Mouse (Mus musculus): ENCODE data around the gene Tbx3. TPM values are rescaled to one million over a fixed set of nuclear protein-coding genes. Genes with fewer than 3 reads are reported as not detected.

Tbx3 gene
- polyA plus RNA-seq (2015; fragmentation: Nextera tagmentation; extraction: Ambion mirVana): 4.0 and 5.0 TPM in 2 replicates

DNA sequence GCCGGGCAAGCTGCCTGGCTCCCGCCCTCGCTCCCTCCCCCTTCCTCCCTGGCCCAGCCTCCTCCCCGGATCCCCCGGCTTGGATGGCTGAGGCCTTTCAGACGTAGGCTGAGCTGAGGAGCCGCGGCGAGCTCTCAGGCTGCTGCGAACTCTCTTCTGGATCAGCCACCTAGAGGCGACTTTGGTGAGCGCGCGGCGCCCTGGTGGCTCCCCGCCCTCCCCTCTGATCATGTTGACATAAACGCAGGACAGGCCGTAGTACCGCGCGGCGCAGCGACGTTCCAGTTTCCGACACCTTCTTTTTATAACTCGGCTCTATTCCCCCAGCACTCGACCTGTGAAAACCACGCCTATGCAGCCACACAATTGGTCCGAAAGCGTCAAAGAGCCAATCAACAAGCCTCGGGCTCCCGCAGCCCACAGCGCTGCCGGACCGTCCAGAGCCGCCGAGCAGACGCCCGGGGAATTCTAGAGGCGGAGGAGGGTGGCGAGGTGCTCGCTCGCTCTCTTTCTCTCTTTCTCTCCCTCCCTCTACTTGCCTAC lies at the start of gene Tbx3:
TSS of gene Tbx3 (plus strand) at position 104 of the 543 bp plus-strand sequence.
- Histone ChIP-seq H3K27ac (replicated peaks) (0 out of 2 replicates have a peak within 1 kb of the TSS, but pooled peaks have one; percentile 29), H3K9ac (0 out of 2 replicates have a peak within 1 kb of the TSS, but pooled peaks have one; percentile 11), H3K27me3 (peaks cover 88% of the 10 kb centered on the region), H3K9me3 (no peaks in the 10 kb centered on the region), H3K36me3 (no peaks in the 10 kb centered on the region), H3K4me3 (peak within 1 kb of the TSS; percentile 26), H3K4me2 (peak within 1 kb of the TSS; percentile 54), H3K4me1 (replicated peaks) (peaks cover 14% of the 10 kb centered on the region)
- ATAC-seq (ENCODE audit: low FRiP score, low read depth): peak; percentile 96
- under 1% methylated on average over 42 of the region's 43 CpGs for WGBS

DNA sequence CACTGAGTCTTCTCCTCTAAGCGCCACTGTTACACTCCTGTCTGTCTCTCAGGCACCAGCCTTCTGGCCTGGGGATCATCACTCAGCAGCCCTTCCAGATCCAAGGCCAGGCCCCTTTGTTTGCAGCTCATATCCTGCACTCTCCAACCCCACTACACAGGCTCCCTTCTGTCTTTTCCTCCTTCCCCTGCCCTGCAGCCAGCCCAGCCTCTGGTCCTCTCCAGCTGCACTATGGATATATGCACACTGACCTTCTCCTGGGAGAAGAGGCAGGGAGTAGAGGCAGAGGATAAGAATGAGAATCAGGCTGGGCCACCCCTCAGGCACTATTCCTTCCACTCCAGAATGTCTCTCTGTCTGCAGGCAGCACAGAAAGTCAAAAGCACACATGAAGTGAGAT lies 48.4 kb upstream of the Tbx3 start:
- Histone ChIP-seq H3K27ac (replicated peaks) (no peak overlapping the region), H3K4me3 (no peak overlapping the region), H3K27me3 (peaks cover 26% of the 10 kb centered on the region), H3K9me3 (no peaks in the 10 kb centered on the region), H3K4me1 (replicated peaks) (peaks cover 16% of the 10 kb centered on the region), H3K36me3 (no peaks in the 10 kb centered on the region), H3K4me2 (no peak overlapping the region), H3K9ac (no peak overlapping the region)
- 69% methylated on average over 1 of the region's 1 CpGs for WGBS
- no peak for ATAC-seq (ENCODE audit: low FRiP score, low read depth)

DNA sequence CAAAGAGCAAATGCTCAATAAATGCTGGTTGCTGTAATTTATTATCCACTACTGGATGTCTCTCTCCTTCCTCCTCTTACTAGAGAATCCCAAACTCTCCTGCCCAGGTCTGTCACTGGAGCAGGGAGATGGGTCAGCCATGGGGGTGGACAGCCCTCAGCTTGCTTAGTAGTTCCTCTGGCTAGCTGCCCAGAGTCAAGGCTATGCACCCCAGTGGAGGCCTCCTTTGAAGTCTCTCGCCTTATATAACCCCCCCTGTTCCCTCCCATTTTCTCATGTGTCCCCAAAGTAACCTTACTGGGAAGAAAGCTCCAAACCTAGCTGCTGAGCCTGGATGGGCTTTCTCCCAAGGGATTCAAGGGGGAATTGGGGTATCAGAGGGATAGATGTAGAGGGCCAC lies 45.9 kb upstream of the Tbx3 start:
- no peaks in the 10 kb centered on the region for H3K9me3 ChIP-seq
- H3K9ac ChIP-seq: no peak overlapping the region
- 45% methylated on average over 1 of the region's 1 CpGs for WGBS
- no peak overlapping the region for H3K4me3 ChIP-seq
- H3K27ac ChIP-seq (replicated peaks): no peak overlapping the region
- H3K36me3 ChIP-seq: no peaks in the 10 kb centered on the region
- peaks cover 39% of the 10 kb centered on the region for H3K27me3 ChIP-seq
- no peak overlapping the region for H3K4me2 ChIP-seq
- H3K4me1 ChIP-seq (replicated peaks): peaks cover 16% of the 10 kb centered on the region
- no peak for ATAC-seq (ENCODE audit: low FRiP score, low read depth)

GRCm38 (mm10) chr5:119625603-119626002 lies 44.9 kb upstream of the Tbx3 start:
- H3K27me3 ChIP-seq: peaks cover 44% of the 10 kb centered on the region
- H3K27ac ChIP-seq (replicated peaks): no peak overlapping the region
- H3K4me1 ChIP-seq (replicated peaks): peaks cover 16% of the 10 kb centered on the region
- ATAC-seq (ENCODE audit: low FRiP score, low read depth): no peak
- 3% methylated on average over 13 of the region's 13 CpGs for WGBS
- H3K9me3 ChIP-seq: no peaks in the 10 kb centered on the region
- no peak overlapping the region for H3K4me2 ChIP-seq
- H3K4me3 ChIP-seq: no peak overlapping the region
- H3K36me3 ChIP-seq: no peaks in the 10 kb centered on the region
- no peak overlapping the region for H3K9ac ChIP-seq

- Histone ChIP-seq H3K36me3 (no peaks in the 10 kb centered on the region), H3K4me2 (no peak overlapping the region), H3K27ac (replicated peaks) (no peak overlapping the region), H3K9ac (no peak overlapping the region), H3K4me1 (replicated peaks) (peaks cover 16% of the 10 kb centered on the region), H3K9me3 (no peaks in the 10 kb centered on the region), H3K27me3 (peaks cover 44% of the 10 kb centered on the region), H3K4me3 (no peak overlapping the region)
- ATAC-seq (ENCODE audit: low FRiP score, low read depth): no peak
- WGBS: 12% methylated on average over 9 of the region's 9 CpGs
Measured at GRCm38 (mm10) chr5:119626154-119626553, 44.3 kb upstream of the Tbx3 start.

- no peak for ATAC-seq (ENCODE audit: low FRiP score, low read depth)
- H3K4me1 ChIP-seq (replicated peaks): peaks cover 16% of the 10 kb centered on the region
- no peak overlapping the region for H3K9ac ChIP-seq
- no peaks in the 10 kb centered on the region for H3K36me3 ChIP-seq
- peak overlapping the region; percentile 50 for H3K4me2 ChIP-seq
- no peaks in the 10 kb centered on the region for H3K9me3 ChIP-seq
- H3K4me3 ChIP-seq: peak overlapping the region; percentile 22; the same call in 1 of the 2 replicates
- H3K27ac ChIP-seq (replicated peaks): no peak overlapping the region
- peaks cover 44% of the 10 kb centered on the region for H3K27me3 ChIP-seq
- 2% methylated on average over 22 of the region's 22 CpGs for WGBS
Measured at GRCm38 (mm10) chr5:119626662-119627061, 43.8 kb upstream of the Tbx3 start.

GRCm38 (mm10) chr5:119628100-119628499 lies 42.4 kb upstream of the Tbx3 start:
- peaks cover 16% of the 10 kb centered on the region for H3K4me1 ChIP-seq (replicated peaks)
- no peak overlapping the region for H3K4me2 ChIP-seq
- H3K9me3 ChIP-seq: no peaks in the 10 kb centered on the region
- H3K9ac ChIP-seq: no peak overlapping the region
- no peak overlapping the region for H3K27ac ChIP-seq (replicated peaks)
- no peak overlapping the region for H3K4me3 ChIP-seq
- no peak for ATAC-seq (ENCODE audit: low FRiP score, low read depth)
- 79% methylated on average over 3 of the region's 3 CpGs for WGBS
- H3K36me3 ChIP-seq: no peaks in the 10 kb centered on the region
- peaks cover 44% of the 10 kb centered on the region for H3K27me3 ChIP-seq

GRCm38 (mm10) chr5:119628746-119629327 lies 41.6 kb upstream of the Tbx3 start:
- no peak overlapping the region for H3K4me2 ChIP-seq
- no peak overlapping the region for H3K4me3 ChIP-seq
- peaks cover 44% of the 10 kb centered on the region for H3K27me3 ChIP-seq
- no peaks in the 10 kb centered on the region for H3K36me3 ChIP-seq
- WGBS: 40% methylated on average over 11 of the region's 12 CpGs
- no peak overlapping the region for H3K27ac ChIP-seq (replicated peaks)
- peaks cover 16% of the 10 kb centered on the region for H3K4me1 ChIP-seq (replicated peaks)
- ATAC-seq (ENCODE audit: low FRiP score, low read depth): no peak
- no peak overlapping the region for H3K9ac ChIP-seq
- H3K9me3 ChIP-seq: no peaks in the 10 kb centered on the region

DNA sequence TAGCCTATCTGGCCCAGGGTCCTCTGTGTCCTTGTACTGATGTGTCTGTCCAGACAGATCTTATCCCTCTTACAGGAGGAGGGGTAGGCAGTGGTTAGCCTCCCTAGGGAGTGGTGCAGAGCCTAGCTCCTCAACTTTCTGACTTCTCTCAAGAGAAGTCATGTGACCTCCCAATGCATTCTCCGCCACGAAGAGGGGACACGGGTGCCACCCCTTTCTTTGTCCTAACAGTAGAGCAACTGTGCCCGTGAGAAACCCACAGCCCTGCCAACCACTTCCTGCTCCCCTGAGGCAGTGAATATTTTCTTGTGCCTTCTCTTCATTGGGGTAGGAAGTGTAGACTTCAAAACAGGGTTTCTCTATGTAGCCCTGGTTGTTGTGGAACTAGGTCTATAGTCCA lies 36.9 kb upstream of the Tbx3 start:
- Histone ChIP-seq H3K4me3 (no peak overlapping the region), H3K4me2 (no peak overlapping the region), H3K9ac (no peak overlapping the region), H3K36me3 (no peaks in the 10 kb centered on the region), H3K4me1 (replicated peaks) (no peaks in the 10 kb centered on the region), H3K27ac (replicated peaks) (no peak overlapping the region), H3K27me3 (0 out of 2 replicates have a peak, but pooled peaks cover 6% of the 10 kb centered on the region), H3K9me3 (no peaks in the 10 kb centered on the region)
- 95% methylated on average over 4 of the region's 4 CpGs for WGBS
- ATAC-seq (ENCODE audit: low FRiP score, low read depth): no peak

DNA sequence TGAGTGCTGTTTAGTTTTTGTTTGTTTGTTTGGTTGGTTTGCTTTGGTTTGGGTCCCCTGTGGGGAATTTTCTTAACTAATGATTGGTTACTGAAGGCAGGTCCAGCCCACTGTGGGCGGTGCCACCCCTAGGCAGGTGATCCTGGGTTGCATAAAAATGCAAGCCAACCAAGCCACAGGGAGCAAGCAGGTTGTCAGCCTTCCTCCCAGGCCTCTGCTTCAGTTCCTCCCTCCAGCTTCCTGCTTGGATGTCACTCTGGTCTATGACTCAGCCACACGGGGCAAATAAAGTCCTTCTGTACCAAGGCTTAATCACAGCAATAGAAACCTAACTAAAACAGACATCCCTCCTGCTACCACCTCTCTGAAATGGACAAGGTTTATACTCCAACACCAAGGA lies 35.6 kb upstream of the Tbx3 start:
- 71% methylated on average over 2 of the region's 2 CpGs for WGBS
- H3K27me3 ChIP-seq: 0 out of 2 replicates have a peak, but pooled peaks cover 2% of the 10 kb centered on the region
- no peak overlapping the region for H3K4me3 ChIP-seq
- no peaks in the 10 kb centered on the region for H3K9me3 ChIP-seq
- no peaks in the 10 kb centered on the region for H3K36me3 ChIP-seq
- no peak for ATAC-seq (ENCODE audit: low FRiP score, low read depth)
- H3K4me2 ChIP-seq: no peak overlapping the region
- no peaks in the 10 kb centered on the region for H3K4me1 ChIP-seq (replicated peaks)
- H3K27ac ChIP-seq (replicated peaks): no peak overlapping the region
- H3K9ac ChIP-seq: no peak overlapping the region

DNA sequence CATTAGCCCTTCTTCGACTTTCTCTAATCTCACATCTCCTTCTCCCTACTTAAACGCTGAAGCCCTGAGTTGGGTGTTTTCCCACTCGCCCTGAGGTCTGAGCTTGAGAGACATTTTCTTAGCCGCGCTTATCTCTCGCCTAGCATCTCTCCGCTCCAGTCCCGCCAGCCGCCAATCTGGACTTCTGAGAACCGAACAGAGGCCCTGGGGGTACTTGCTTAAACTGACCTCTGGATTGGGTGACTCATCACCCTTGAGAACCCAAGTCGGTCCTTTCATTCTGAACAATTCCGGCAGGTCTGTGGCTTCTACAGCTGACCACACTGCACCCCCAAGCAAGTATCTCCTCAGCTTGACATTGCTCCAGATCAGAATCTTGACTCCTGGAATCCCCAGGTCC lies 32.2 kb upstream of the Tbx3 start:
- Histone ChIP-seq H3K27ac (replicated peaks) (no peak overlapping the region), H3K27me3 (peaks cover 3% of the 10 kb centered on the region; the same call in 1 of the 2 replicates), H3K9ac (no peak overlapping the region), H3K4me1 (replicated peaks) (0 out of 2 replicates have a peak, but pooled peaks cover 5% of the 10 kb centered on the region), H3K36me3 (no peaks in the 10 kb centered on the region), H3K4me2 (no peak overlapping the region), H3K4me3 (no peak overlapping the region), H3K9me3 (no peaks in the 10 kb centered on the region)
- no peak for ATAC-seq (ENCODE audit: low FRiP score, low read depth)
- WGBS: 82% methylated on average over 12 of the region's 12 CpGs

DNA sequence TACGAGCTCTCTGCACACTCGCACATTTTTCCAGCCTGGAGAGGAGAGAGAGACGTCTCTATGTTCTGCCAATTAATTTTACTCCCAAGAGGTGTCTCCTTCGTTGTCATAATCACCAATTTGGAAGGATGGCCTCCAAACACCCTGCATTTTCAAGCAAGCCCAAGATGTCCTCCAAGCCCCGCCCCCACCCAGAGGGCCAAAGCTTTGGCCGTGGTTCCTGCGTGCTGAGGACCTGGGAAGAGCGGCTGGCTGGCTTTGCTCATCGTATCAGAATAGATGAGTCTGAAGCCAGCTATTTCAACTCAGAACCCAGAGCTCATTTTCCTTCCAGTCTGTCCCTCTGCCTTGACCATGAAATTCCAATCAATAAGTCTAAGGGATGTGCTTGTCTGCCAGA lies 29.4 kb upstream of the Tbx3 start:
- peaks cover 16% of the 10 kb centered on the region for H3K27me3 ChIP-seq
- no peak overlapping the region for H3K27ac ChIP-seq (replicated peaks)
- H3K9me3 ChIP-seq: no peaks in the 10 kb centered on the region
- ATAC-seq (ENCODE audit: low FRiP score, low read depth): no peak
- no peak overlapping the region for H3K9ac ChIP-seq
- H3K4me1 ChIP-seq (replicated peaks): 0 out of 2 replicates have a peak, but pooled peaks cover 5% of the 10 kb centered on the region
- H3K36me3 ChIP-seq: no peaks in the 10 kb centered on the region
- H3K4me2 ChIP-seq: no peak overlapping the region
- H3K4me3 ChIP-seq: no peak overlapping the region
- 64% methylated on average over 9 of the region's 9 CpGs for whole genome bisulfite sequencing
